Mouse (Mus musculus) erythroid progenitor cell, adult 5-6 weeks (primary cell): ENCODE results near the gene Zfp27. TPM values are rescaled to one million over a fixed set of nuclear protein-coding genes. Genes with fewer than 3 reads are reported as not detected.
"Not testable (repeated sequence)": the region's sequence is repeated elsewhere in the genome, so short reads cannot be mapped to it uniquely, and the experiment has no call there.

Source experiments
- ATAC-seq: replicated peaks from 2 replicates; pipeline ENCODE4 v1.8.0; 2016; ENCODE audit warnings: moderate number of reproducible peaks, mild to moderate bottlenecking, moderate TSS enrichment, inconsistent platforms; ENCODE audit not compliant: poor library complexity, low FRiP score, severe bottlenecking
- total RNA-seq, 2 experiments: library from RNA; stranded (forward) in 1 of 2; stranded (reverse) in 1 of 2; fragments of 150-400 nt in 1 of 2; fragments of 186-747, 209-891 nt in 1 of 2; gene quantifications; 2 replicates each; pipeline versions ENCODE4 v1.2.3 to v1.2.4; 2015 to 2017; ENCODE audit warnings: low replicate concordance in 2 of 2

The Zfp27 gene
- total RNA-seq, 2 experiments from 2014 or later: 0.83 TPM; not detected in 1

DNA sequence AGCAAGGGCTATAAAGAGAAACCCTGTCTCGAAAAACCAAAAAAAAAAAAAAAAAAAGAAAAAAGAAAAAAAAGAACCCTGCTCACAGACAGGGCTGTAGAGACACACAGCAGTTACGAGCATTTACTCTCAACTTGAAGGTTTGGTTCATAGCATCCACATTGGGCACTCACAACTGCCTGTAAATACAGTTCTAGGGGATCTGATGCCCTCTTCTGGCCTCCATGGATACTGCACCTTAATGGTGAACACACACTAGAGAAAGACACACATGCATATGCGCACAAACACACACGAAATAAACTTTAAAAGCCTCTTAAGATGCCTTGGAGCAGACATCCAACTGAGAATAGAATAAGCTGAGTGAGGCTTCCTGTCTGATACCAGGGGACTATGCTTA lies 8.0 kb downstream of the Zfp27 start:
- no peak for ATAC-seq

DNA sequence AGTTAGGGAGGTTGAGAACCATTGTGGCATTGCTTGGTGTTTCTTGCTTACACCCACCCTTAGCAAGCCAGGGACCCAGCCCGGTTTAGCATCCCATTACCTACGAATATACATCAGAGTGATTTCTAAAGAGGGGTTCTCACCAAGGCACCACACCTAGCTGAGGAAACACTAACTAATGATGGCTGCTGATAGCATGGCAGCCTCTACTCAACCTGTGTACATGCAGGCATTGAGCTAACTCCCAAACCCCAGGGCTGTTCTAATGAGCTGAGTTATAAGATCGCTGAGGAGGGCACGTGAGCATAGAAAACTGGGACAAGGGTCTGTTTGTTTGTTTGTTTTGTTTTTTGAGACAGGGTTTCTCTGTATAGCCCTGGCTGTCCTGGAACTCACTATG lies 13.6 kb downstream of the Zfp27 start:
- ATAC-seq: no peak

DNA sequence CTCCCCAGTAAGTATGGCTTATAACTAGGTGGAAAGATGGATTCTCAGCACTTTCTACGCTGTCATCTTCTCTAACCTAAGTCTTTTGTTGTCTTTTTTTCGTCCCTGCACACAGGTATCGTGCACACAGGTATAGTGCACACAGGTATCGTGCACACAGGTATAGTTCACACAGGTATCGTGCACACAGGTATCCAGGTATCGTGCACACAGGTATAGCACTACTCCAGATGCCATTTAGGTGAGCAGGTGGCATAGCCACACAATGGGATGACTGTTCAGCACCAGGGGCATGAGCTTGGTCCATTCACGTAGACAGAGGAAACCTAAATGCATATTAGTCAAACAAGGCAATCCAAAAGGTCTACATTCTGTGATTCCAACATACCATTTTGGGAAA lies 15.9 kb downstream of the Zfp27 start:
- ATAC-seq: no peak

DNA sequence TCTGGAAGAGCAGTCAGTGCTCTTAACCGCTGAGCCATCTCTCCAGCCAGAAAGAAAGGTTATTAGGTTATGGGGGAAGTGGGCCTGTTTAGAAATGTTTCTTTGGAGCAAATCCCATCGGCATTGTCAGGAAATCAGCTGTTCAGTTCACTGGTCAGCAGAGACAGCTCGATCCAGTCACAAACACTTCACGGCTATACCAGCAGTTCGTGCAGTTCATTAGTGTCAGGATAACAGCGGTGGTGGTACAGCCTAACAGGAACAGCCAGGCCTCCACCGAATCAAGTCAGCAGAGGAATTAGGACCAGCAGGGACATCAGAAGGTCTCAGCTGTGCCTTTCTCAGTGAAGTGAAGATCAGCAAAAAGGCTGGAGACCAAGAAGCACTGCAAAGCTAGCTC lies 25.5 kb downstream of the Zfp27 start:
- no peak for ATAC-seq

DNA sequence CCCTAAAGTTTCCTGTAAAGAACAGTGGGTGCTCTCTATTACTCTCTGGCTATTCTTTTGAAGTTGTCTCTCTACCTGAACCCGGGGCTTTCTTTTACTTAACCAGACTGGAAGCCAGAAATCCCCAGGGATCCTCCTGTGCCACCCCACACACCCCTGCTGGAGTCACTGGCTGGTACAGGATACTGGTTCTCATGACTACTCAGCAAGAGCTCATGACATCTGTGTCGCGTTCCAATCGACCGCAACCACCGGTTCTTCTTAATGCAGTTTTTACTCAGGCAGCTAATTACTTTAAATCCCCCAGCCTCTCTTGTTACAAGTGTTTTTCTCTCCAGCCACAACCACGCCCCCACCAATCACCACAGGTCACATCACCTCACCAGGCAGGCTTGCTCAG lies 26.3 kb downstream of the Zfp27 start:
- no peak for ATAC-seq

DNA sequence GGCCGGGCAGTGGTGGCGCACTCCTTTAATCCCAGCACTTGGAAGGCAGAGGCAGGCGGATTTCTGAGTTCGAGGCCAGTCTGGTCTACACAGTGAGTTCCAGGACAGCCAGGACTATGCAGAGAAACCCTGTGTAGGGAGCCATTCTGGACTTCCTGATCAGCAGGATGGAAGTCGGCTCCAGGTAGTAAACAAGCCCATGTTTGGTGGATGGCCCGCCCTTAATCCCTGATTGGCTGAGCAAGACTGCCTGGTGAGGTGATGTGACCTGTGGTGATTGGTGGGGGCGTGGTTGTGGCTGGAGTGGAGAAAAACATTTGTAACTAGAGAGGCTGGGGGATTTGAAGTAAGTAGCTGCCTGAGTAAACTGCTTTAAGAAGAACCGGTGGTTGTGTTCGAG lies 28.8 kb downstream of the Zfp27 start:
- ATAC-seq: not testable (repeated sequence)

DNA sequence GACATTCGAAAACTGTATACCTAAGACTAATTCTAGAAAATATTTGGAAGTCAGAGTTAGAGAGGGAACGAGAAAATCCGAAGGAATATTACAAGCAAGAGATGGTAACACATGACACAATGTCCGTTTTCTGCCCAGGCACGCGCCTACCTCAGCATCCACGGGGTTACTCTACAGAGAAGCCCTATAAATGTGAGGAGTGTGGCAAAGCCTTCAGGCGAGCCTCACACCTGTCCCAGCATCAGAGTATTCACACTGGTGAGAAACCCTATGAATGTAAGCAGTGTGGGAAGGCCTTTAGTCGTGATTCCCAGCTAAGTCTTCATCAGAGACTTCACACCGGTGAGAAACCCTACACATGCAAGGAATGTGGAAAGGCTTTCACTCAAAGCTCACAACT lies 32.1 kb downstream of the Zfp27 start:
- no peak for ATAC-seq

DNA sequence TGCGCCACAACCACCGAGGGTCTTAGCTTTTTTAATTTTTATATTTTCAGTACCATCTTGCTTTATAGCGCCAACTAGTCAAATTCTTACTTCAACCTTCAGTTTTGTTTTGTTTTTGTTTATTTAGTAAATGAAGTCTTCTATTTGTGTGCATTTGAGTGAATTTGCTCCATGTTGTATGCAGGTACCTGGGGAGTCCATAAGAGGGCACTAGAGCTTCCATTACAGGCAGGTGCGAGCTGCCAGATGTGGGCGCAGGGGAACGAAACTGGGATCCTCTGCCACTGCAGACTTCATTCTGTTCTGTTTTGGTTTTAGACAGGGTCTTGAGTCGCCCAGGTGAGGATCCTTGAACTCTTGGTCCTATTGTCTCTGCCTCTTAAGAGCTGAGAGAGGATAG lies 44.7 kb downstream of the Zfp27 start:
- ATAC-seq: no peak

DNA sequence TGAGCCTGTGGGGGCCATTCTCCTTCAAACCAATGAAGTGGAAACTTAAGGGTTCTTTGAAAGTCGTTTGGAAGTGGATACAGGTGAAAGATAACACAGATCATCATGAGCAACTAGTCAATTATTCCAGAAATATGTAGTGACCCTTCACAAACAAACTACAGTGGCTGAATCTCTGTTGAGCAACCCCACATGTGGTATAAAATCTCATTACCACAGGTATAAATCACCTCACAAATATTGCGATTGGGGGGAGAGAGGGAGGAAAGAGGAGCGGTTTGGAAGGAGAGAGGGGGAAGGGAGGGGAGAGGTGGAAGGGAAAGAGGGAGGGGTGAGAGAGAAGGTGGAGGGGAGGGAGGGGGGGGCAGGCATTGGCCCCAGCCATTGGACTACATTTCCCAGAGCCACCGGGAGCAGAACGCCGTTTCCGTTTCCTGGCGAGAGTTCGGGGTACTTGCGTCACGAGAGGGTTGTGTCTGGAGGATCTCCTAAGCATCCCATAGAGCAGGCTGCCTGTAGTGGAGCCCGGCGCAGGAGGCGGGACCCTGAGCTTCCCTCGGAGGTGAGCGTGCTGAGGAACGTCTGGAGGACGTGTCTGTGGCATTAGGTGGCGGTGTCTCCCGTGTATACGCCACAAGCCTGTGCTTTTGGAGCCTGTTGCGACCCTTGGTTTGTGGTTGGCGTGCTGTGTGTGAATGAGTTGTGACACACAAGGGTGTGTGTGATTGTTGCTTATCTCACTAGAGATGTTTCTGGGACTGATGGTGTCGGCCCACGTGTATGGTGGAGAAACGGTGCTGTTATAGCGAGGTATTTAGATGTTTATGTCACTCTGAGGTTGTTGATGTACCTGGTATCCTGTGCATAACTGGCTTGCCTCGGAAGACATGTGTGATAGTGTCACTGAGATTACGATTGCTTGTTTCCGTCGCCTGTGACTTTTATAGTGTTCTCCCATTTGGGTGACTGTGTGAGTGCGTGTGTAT lies 46.5 kb downstream of the Zfp27 start, which contains the start of gene Zfp420:
Gene Zfp420 (plus strand): TSS at position 448 of the 986 bp plus-strand sequence.
- ATAC-seq: peak; percentile 30; the same call in 1 of the 2 replicates

DNA sequence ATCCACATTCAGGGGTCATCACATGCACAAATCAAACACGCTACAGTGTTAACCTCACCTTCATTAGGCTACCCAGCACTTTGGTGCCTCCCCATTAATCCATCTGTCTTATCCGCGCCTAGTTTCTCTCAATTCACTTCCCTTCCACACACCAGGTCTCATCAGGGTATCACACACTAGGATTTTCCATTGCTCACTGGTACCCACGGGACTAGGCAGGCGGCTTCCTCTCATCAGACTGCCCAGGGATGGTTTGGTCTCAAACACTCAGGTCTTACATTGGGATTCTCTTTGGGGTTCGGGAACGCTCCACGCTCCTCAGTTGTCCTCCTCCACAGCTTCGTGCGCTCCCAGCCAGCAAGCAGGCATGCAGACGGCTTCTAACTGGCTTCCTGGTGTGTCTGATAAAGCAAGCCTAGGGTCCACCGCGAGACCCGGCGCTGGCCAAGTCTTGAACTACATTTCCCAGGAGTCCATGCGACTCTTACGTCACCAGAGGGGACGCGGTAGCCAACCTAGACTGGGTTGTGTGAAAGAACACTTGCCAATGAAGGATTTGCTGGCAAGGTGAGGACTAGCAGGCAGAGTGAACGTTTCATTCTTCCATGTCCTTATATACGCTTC lies 53.0 kb downstream of the Zfp27 start, which contains the start of gene Zfp940:
Gene Zfp940 (minus strand): TSS at position 451 of the 624 bp plus-strand sequence.
- ATAC-seq: peak; percentile 61

DNA sequence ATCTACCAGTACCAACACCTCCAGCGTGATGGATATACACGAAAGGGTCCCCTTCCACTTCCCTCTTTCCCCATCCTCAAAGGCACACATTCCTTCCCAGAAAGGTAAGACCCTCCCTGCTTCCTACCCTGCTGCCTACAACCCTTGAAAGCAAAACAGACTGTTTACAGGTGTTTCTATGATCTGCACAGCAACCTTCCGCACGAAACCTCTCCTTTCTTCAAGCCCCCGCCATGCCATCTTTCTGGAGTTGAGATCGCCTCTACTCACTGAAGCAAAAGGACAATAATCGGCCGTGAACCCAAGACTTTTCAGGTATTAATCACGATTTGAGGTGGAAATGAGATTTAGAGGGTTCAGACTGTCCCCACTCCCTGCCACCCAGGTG lies 53.5 kb downstream of the Zfp27 start:
- no peak for ATAC-seq

DNA sequence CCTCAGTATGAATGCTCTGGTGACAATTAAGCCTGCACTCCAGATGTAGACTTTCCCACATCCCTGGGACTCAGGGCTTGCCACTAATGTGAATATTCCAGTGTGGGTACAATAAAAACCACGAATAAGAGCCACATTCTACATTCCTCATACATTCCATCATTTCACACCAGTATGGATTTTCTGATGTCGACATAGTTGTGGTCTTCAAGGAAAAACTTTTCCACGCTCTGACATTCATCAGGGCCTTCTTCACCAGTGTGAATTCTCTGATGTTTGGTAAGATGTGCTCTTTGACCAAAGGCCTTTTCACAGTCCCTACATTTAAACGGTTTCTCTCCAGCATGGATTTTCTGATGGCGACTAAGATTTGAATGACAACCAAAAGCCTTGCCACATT lies 61.8 kb downstream of the Zfp27 start:
- ATAC-seq: no peak

Other genes with a start within 250 kb of the Zfp27 start
- gene Catsperg2, start 179.5 kb downstream of the Zfp27 start, total RNA-seq (2015; ENCODE audit: low replicate concordance): not detected in 2 replicates
- not detected in 2 replicates for gene Catsperg2, start 179.5 kb downstream of the Zfp27 start, total RNA-seq (2017; ENCODE audit: low replicate concordance)
- gene Zfp84, start 138.0 kb downstream of the Zfp27 start, total RNA-seq (2015; ENCODE audit: low replicate concordance): 2.9 and 5.9 TPM in 2 replicates
- gene Zfp84, start 138.0 kb downstream of the Zfp27 start, total RNA-seq (2017; ENCODE audit: low replicate concordance): 3.5 and 4.7 TPM in 2 replicates
- gene Zfp30, start 122.6 kb downstream of the Zfp27 start, total RNA-seq (2015; ENCODE audit: low replicate concordance): not detected in 2 replicates
- not detected in 2 replicates for gene Zfp30, start 122.6 kb downstream of the Zfp27 start, total RNA-seq (2017; ENCODE audit: low replicate concordance)
- gene Zfp790, start 90.5 kb downstream of the Zfp27 start, total RNA-seq (2015; ENCODE audit: low replicate concordance): 0.72 and 5.0 TPM in 2 replicates
- gene Zfp790, start 90.5 kb downstream of the Zfp27 start, total RNA-seq (2017; ENCODE audit: low replicate concordance): 1.9 and 4.2 TPM in 2 replicates
- not detected in 2 replicates for gene Zfp940, start 52.9 kb downstream of the Zfp27 start, total RNA-seq (2015; ENCODE audit: low replicate concordance)
- gene Zfp940, start 52.9 kb downstream of the Zfp27 start, total RNA-seq (2017; ENCODE audit: low replicate concordance): 0.64 TPM in 1 of 2 replicates, not detected in the other
- 1.1 and 2.9 TPM in 2 replicates for gene Zfp420, start 46.6 kb downstream of the Zfp27 start, total RNA-seq (2015; ENCODE audit: low replicate concordance)
- gene Zfp420, start 46.6 kb downstream of the Zfp27 start, total RNA-seq (2017; ENCODE audit: low replicate concordance): 0.51 TPM in 1 of 2 replicates, not detected in the other
- gene Zfp383, start 1.7 kb upstream of the Zfp27 start, total RNA-seq (2015; ENCODE audit: low replicate concordance): 0.36 TPM in 1 of 2 replicates, not detected in the other
- gene Zfp383, start 1.7 kb upstream of the Zfp27 start, total RNA-seq (2017; ENCODE audit: low replicate concordance): 0.39 TPM in 1 of 2 replicates, not detected in the other
- gene Zfp74, start 47.5 kb upstream of the Zfp27 start, total RNA-seq (2015; ENCODE audit: low replicate concordance): 4.0 and 4.2 TPM in 2 replicates
- gene Zfp74, start 47.5 kb upstream of the Zfp27 start, total RNA-seq (2017; ENCODE audit: low replicate concordance): 0.98 and 2.6 TPM in 2 replicates
- 2.5 and 5.4 TPM in 2 replicates for gene Zfp568, start 77.4 kb upstream of the Zfp27 start, total RNA-seq (2015; ENCODE audit: low replicate concordance)
- 4.1 and 4.2 TPM in 2 replicates for gene Zfp568, start 77.4 kb upstream of the Zfp27 start, total RNA-seq (2017; ENCODE audit: low replicate concordance)
- 1.1 TPM in 1 of 2 replicates, not detected in the other for gene Zfp14, start 144.8 kb upstream of the Zfp27 start, total RNA-seq (2015; ENCODE audit: low replicate concordance)
- 0.39 TPM in 1 of 2 replicates, not detected in the other for gene Zfp14, start 144.8 kb upstream of the Zfp27 start, total RNA-seq (2017; ENCODE audit: low replicate concordance)
- gene Zfp82, start 166.3 kb upstream of the Zfp27 start, total RNA-seq (2015; ENCODE audit: low replicate concordance): 0.84 and 4.0 TPM in 2 replicates
- 0.64 and 2.4 TPM in 2 replicates for gene Zfp82, start 166.3 kb upstream of the Zfp27 start, total RNA-seq (2017; ENCODE audit: low replicate concordance)
- not detected in 2 replicates for gene Gm26920, start 183.8 kb upstream of the Zfp27 start, total RNA-seq (2015; ENCODE audit: low replicate concordance)
- gene Gm26920, start 183.8 kb upstream of the Zfp27 start, total RNA-seq (2017; ENCODE audit: low replicate concordance): not detected in 2 replicates
- 2.1 and 2.5 TPM in 2 replicates for gene Zfp566, start 184.0 kb upstream of the Zfp27 start, total RNA-seq (2015; ENCODE audit: low replicate concordance)
- gene Zfp566, start 184.0 kb upstream of the Zfp27 start, total RNA-seq (2017; ENCODE audit: low replicate concordance): not detected in 2 replicates
- gene Zfp260, start 188.2 kb upstream of the Zfp27 start, total RNA-seq (2015; ENCODE audit: low replicate concordance): 16.2 and 26.8 TPM in 2 replicates
- gene Zfp260, start 188.2 kb upstream of the Zfp27 start, total RNA-seq (2017; ENCODE audit: low replicate concordance): 2.7 and 3.0 TPM in 2 replicates
- gene Zfp382, start 215.4 kb upstream of the Zfp27 start, total RNA-seq (2015; ENCODE audit: low replicate concordance): 5.4 and 7.9 TPM in 2 replicates
- gene Zfp382, start 215.4 kb upstream of the Zfp27 start, total RNA-seq (2017; ENCODE audit: low replicate concordance): 4.0 and 6.0 TPM in 2 replicates